Mouse (Mus musculus) hematopoietic multipotent progenitor cell, adult 10-12 weeks (in vitro differentiated cells): Measurements from ENCODE around the gene Echs1. TPM values are rescaled to one million over a fixed set of nuclear protein-coding genes. Genes with fewer than 3 reads are reported as not detected.

ENCODE experiments used
- polyA plus RNA-seq: library from polyadenylated mRNA; stranded (reverse); fragments of >175 nt; gene quantifications from 2 replicates; pipeline ENCODE4 v1.2.3, GENCODE M21; 2012; ENCODE audit warnings: low replicate concordance

Gene Echs1
- polyA plus RNA-seq = 3.3 and 6.3 TPM in 2 replicates

DNA sequence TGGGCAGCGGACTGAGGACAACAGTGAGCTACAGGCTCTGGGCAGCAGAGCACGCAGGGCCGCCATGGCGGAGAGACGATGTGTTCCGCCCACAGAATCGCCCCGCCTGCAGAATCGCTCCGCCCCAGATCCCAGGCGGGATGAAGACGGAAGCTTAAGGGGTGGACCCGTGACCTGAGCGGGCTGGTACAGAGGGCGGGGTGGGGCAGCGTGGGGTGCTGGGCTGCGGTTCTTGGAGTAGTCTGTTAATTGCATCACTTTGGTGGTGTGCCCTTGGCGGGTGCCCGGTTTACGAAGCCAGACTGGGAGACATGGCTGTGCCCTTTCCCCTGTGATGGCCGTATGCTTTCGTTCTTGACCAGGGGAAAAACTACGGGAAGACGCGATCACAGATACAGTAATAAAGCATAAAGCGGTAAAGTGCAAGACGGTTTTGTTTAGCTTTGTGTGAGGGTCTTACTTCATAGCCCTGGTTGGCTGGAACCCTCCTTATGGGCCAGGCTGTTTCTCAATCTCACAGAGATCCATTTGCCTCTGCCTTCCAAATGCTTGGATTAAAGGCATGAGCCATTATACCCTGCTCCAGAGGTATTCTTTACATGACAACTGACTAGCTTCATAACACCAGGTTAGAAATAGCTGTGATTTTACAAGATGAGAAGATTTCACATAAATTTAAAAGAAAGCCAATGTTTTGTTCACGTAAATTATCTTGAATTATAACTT is at the start of gene Echs1:
Gene Echs1, minus strand, starts transcription at position 148 of the 726 bp plus-strand sequence.

DNA sequence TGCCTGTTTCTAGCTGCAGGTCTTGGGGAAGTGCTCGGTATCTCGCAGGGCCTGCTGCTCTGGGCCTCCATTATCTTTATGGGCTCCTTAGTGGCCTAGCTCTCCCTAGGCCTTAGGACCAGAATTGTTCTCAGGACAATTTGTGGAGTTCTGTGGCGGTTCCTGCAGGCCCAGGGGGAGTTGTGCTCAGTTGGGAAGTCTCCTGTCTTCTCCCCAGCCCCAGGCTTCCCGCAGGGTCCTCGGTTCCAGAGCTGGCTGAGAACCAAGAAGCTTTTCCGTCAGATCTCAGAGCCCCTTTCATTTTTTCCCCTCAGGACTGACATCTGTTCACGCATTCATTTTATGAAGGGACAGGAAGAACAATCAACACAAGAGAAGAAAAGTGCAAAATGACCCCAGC is 48.4 kb upstream of the Echs1 start, which contains the start of gene Olfr522:
Gene Olfr522, minus strand, starts transcription at position 101 of the 400 bp plus-strand sequence.

DNA sequence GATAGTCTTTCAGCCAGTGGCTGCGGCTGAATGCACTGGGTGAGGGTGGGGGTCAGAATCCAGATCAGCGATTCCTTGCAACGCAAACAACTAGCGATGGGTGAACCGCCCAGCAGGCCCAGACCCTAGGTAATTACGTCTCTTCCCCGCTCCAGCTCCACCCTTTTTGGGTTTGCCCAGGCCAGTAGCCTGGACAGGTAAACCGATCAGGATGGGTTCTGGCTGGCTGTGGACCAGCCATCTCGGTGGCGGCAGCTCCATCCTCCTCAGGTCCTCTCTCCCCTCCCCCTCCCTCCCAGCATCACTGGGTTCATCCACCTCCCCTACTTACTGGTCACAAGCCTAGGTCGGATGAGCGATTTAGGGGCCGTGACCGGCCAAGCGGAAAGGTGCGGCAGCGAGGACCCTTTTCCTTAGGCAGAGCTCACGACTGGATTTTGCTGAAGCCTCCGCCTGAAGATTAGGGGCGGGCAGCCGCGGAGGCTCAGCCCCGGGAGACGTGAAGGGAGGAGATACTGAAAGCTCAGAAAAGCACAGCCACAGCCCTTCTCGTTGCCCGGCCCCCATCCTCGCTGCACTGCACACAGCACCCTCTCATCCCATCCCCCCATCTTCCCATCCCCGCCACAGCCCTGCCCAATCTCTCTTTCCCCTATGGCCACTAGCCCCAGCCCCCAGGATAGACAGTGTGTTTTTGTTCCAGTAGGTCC is 38.1 kb upstream of the Echs1 start, which contains the start of gene Sprn:
Gene Sprn, minus strand, starts transcription at position 660 of the 710 bp plus-strand sequence.

DNA sequence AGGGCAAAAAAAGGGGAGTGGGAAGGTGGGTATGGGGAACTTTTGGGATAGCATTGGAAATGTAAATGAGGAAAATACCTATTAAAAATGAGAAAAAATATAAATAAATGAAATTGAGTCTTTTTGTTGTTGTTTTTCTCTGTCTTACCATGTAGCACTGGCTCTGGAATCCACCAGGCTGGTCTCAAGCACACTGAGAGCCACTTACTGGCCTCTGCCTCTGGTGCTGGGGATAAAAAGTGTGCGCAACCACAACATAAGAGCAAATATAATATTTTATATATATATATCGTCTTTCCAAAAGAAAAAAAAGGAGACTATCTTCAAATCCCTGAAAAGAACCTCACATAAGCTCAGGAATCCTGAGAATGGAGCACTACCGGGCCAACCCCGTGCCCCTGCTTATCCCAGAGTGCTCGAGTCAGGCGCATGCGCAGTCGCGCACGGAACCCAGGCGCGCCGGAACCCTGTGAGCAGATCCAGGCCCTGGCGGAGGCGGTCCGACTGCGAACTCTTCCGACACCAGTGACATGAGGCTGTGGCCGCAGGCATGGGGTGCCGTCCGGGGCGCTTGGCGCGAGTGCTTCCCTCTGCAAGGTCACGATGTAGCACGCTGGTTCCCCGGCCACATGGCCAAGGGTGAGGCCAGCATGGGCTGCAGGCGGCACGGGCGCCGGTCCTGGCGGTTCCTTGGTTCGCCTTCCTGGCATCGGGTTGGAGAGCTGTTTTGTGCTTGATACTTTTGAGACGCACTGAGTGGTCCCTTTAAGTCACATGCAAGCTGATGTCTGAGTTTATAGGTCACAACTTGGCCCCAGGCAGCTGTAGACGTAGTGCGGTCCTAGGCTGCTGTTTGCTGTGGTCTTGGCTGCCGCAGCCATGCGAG is 21.1 kb upstream of the Echs1 start, which contains the start of gene Mtg1:
Gene Mtg1, plus strand, starts transcription at position 430 of the 886 bp plus-strand sequence.

DNA sequence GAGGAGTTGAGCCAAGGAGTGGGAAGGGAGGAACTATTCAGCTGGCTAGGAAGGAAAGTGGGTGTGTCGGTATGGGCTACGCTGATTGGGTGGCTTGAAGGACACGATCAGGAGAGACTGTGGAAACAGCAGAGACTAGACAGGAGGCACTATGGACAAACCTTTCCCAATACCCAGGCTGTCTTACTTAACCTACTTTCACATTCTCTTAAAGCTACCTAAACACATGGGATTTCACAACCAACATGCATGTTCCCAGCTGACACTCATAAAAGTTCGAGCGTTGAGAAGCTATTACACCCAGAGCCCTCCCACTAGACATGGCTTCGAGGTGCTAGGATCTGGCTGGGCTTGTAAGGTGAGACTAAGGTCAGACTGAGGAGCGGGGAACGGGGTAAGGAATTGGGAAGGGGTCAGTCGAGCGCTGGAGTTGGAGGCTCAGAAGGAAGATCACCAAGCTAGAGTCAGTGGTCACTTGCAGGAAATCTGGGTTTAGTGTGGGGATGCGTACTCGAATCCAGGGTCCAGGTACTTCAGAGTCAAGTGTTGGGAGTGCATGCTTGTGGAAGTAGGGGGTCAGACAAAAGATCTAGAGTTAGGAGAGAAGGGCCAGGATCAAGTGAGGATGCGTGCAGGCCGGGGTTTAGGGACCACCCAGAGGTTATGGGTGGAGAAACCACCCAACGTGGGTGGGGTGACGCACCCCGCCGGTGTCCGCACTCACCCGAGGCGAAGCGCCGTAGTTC is 520 bp downstream of the Echs1 start, which contains the start of gene Paox:
Gene Paox, plus strand, starts transcription at position 217 of the 746 bp plus-strand sequence.

DNA sequence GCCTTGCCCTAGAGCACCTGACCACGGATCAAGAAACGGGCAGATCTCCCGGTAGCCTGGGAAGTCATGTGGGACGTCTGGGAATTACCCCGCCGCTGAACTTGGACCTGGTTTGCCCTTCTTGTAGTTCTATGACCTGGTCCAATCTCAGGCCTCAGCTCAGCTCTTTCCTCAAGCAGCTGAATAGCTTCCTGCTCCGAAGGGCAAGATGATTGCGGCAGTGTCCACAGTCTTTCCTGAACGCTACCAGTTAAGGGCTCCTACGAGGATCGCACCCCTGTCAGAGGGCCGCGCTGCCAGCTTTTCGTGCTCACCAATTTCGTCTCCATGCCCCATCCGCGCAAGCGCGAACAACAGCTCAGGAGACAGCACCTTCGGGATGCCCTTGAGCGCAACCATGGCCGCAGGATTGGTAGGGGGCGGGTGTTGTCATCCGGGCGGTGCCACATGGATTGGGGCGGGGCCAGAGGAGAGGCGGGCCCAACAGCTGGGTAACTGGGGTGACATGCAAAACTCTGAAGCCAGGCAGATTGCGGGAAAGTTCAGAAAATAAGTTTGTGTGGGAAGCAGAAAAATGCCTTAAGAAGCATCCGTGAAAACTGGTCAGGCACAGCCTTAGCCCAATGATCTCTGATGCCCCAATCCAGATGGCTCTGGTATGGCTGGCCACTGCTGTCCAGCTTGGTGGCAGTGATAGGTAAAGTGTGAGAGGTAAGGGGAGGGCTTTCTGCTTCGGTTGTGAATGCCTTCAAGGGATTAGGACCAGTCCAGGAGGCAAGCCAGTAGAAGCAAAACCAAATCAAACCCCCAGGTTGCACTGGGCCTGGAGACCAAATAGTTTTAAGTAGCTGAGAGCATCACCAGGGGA is 14.0 kb downstream of the Echs1 start, which contains the start of gene Fuom:
Gene Fuom, minus strand, starts transcription at position 449 of the 868 bp plus-strand sequence.

DNA sequence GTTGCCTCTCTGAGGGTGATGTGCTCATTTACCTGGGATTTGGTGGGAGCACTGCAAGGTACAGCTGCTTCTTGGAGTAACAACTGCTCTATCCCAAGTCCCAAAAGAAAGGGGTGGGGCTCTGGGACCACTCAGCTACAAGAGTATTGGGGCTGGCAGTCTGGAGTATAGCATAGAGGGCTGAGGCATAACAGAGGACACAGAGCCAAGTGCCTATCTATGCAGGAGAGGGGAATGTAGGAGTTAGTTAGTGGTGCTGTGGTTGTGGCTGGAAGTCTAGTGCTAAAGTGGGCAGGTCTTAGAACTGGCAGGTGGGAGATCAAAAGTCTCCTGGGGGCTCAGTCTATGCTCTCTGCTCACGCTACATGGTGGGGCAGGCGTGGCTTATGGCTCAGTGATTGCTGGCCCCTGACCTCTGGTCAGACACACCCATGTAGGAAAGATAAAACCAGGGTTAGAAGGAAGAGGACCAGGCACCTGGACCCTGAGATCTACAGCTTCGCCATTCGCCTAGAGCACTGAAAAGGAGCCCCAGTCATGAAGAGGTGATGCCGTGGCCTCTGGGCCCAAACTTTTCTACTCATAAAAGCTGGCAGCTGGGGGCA is 23.2 kb downstream of the Echs1 start, which contains the start of gene Prap1:
Gene Prap1, plus strand, starts transcription at position 472 of the 605 bp plus-strand sequence.

DNA sequence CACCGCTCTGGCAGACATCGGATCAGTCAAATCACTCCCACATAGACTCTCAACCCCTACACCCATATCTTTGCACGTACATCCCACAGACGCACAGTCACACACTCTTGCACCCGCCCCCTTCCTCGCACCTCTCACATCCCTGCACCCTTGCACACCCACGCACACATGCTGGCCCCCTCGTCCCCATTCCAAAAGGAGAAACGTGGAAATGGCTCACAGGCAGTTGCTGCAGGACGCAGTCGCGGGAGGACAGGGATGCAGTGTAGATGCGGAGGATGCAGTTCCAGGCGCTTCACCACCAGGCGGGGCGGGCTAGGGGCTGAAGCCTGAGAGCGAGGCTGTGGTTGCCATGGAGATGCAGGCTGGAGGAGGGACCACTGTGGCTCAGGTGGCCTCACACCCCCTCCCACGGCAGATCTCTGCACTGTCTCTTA is 34.0 kb downstream of the Echs1 start, which contains the start of gene Caly:
Gene Caly, minus strand, starts transcription at position 307 of the 437 bp plus-strand sequence.

Other genes with a start within 250 kb of the Echs1 start
- 0.13 and 0.22 TPM in 2 replicates for gene Kndc1, start 221.8 kb downstream of the Echs1 start, polyA plus RNA-seq
- 3.6 and 7.4 TPM in 2 replicates for gene Utf1, start 172.7 kb downstream of the Echs1 start, polyA plus RNA-seq
- 0.17 and 1.4 TPM in 2 replicates for gene 6430531B16Rik, start 137.7 kb downstream of the Echs1 start, polyA plus RNA-seq
- 11.9 and 25.8 TPM in 2 replicates for gene Adam8, start 123.9 kb downstream of the Echs1 start, polyA plus RNA-seq
- gene Zfp511, start 80.1 kb downstream of the Echs1 start, polyA plus RNA-seq = 20.5 and 29.4 TPM in 2 replicates
- 4.1 and 6.5 TPM in 2 replicates for gene Tubgcp2, start 79.8 kb downstream of the Echs1 start, polyA plus RNA-seq
- gene Msx3, start 67.4 kb downstream of the Echs1 start, polyA plus RNA-seq = not detected in 2 replicates
- 0.16 TPM in 1 of 2 replicates, not detected in the other for gene Caly, start 33.9 kb downstream of the Echs1 start, polyA plus RNA-seq
- gene Prap1, start 23.1 kb downstream of the Echs1 start, polyA plus RNA-seq = not detected in 2 replicates
- gene Fuom, start 14.0 kb downstream of the Echs1 start, polyA plus RNA-seq = 10.5 and 15.7 TPM in 2 replicates
- 1.7 and 7.6 TPM in 2 replicates for gene Paox, start 677 bp downstream of the Echs1 start, polyA plus RNA-seq
- 6.5 and 7.2 TPM in 2 replicates for gene Mtg1, start 21.1 kb upstream of the Echs1 start, polyA plus RNA-seq
- gene Sprn, start 38.4 kb upstream of the Echs1 start, polyA plus RNA-seq = not detected in 2 replicates
- not detected in 2 replicates for gene Olfr522, start 48.3 kb upstream of the Echs1 start, polyA plus RNA-seq
- not detected in 2 replicates for gene Olfr523, start 56.7 kb upstream of the Echs1 start, polyA plus RNA-seq
- not detected in 2 replicates for gene Olfr524, start 89.5 kb upstream of the Echs1 start, polyA plus RNA-seq
- 0.23 and 0.56 TPM in 2 replicates for gene Cd163l1, start 101.8 kb upstream of the Echs1 start, polyA plus RNA-seq
- 0.38 and 0.60 TPM in 2 replicates for gene 5830411N06Rik, start 130.8 kb upstream of the Echs1 start, polyA plus RNA-seq
- not detected in 2 replicates for gene Olfr525, start 204.4 kb upstream of the Echs1 start, polyA plus RNA-seq
- not detected in 2 replicates for gene Olfr527, start 217.5 kb upstream of the Echs1 start, polyA plus RNA-seq
- gene Olfr60, start 245.2 kb upstream of the Echs1 start, polyA plus RNA-seq = 0.21 TPM in 1 of 2 replicates, not detected in the other